Mouse (Mus musculus) myocyte (in vitro differentiated cells): ENCODE data around the gene Asgr2. TPM values are rescaled to one million over a fixed set of nuclear protein-coding genes. Genes with fewer than 3 reads are reported as not detected.

Experiments used
- H3K27me3 ChIP-seq: one replicate; pipeline ENCODE4 v1.6.1; 2011; ENCODE audit not compliant: control insufficient read depth, insufficient read depth, insufficient read length
- H3K36me3 ChIP-seq: one replicate; pipeline ENCODE4 v1.6.1; 2011; ENCODE audit not compliant: control insufficient read depth, insufficient read depth
- H3K4me2 ChIP-seq: one replicate; pipeline ENCODE4 v1.6.1; 2011; ENCODE audit warnings: low read depth, control low read depth
- H3K4me3 ChIP-seq: one replicate; pipeline ENCODE4 v1.5.1; 2011; ENCODE audit warnings: mild to moderate bottlenecking, control low read depth, moderate library complexity
- H3K79me2 ChIP-seq: one replicate; pipeline ENCODE4 v1.6.1; 2011; ENCODE audit not compliant: control insufficient read depth, insufficient read depth
- H3ac ChIP-seq: one replicate; pipeline ENCODE4 v1.6.1; 2011; ENCODE audit not compliant: control insufficient read depth, insufficient read length
- CEBPB ChIP-seq: IDR thresholded peaks from 2 replicates; pipeline ENCODE4 v1.6.1; 2011; ENCODE audit warnings: mild to moderate bottlenecking, moderate library complexity; ENCODE audit not compliant: poor library complexity, insufficient read depth, severe bottlenecking
- E2F4 ChIP-seq: IDR thresholded peaks from one replicate; pipeline ENCODE4 v1.6.1; 2011; ENCODE audit warnings: mild to moderate bottlenecking, control low read depth, moderate library complexity; ENCODE audit not compliant: insufficient read depth
- MAX ChIP-seq: IDR thresholded peaks from one replicate; pipeline ENCODE4 v1.6.1; 2011; ENCODE audit warnings: low read depth, mild to moderate bottlenecking, control low read depth
- MYOD1 ChIP-seq, 3 experiments: IDR thresholded peaks; one replicate each; pipeline ENCODE4 v1.6.1; 2011; ENCODE audit warnings: control low read depth in 2 of 3, low read depth in 2 of 3, mild to moderate bottlenecking in 2 of 3, moderate library complexity in 1 of 3; ENCODE audit not compliant: insufficient read length in 2 of 3, control insufficient read depth in 1 of 3
- MYOG ChIP-seq, 3 experiments: IDR thresholded peaks; one replicate each; pipeline ENCODE4 v1.6.1; 2011; ENCODE audit warnings: control low read depth in 2 of 3, low read depth in 2 of 3, mild to moderate bottlenecking in 2 of 3; ENCODE audit not compliant: insufficient read length in 2 of 3, control insufficient read depth in 1 of 3, insufficient read depth in 1 of 3
- POLR2A ChIP-seq: IDR thresholded peaks from one replicate; pipeline ENCODE4 v1.6.1; 2011; ENCODE audit warnings: low read depth, mild to moderate bottlenecking, control low read depth, moderate library complexity; ENCODE audit not compliant: insufficient read length
- POLR2AphosphoS2 ChIP-seq: IDR thresholded peaks from one replicate; pipeline ENCODE4 v1.6.1; 2011; ENCODE audit warnings: low read depth, control low read depth; ENCODE audit not compliant: insufficient read length
- REST ChIP-seq: IDR thresholded peaks from one replicate; pipeline ENCODE4 v1.6.1; 2011; ENCODE audit warnings: mild to moderate bottlenecking, control low read depth, moderate library complexity; ENCODE audit not compliant: insufficient read depth, insufficient read length
- SRF ChIP-seq: IDR thresholded peaks from one replicate; pipeline ENCODE4 v1.6.1; 2011; ENCODE audit warnings: low read depth; ENCODE audit not compliant: control insufficient read depth, insufficient read length
- TCF12 ChIP-seq: IDR thresholded peaks from one replicate; pipeline ENCODE4 v1.6.1; 2011; ENCODE audit warnings: mild to moderate bottlenecking, control low read depth; ENCODE audit not compliant: poor library complexity, insufficient read depth, severe bottlenecking
- TCF3 ChIP-seq: IDR thresholded peaks from one replicate; pipeline ENCODE4 v1.6.1; 2011; ENCODE audit warnings: low read depth, control low read depth; ENCODE audit not compliant: insufficient read length
- USF1 ChIP-seq: IDR thresholded peaks from one replicate; pipeline ENCODE4 v1.6.1; 2011; ENCODE audit warnings: low read depth, mild to moderate bottlenecking, control low read depth, moderate library complexity
- polyA plus RNA-seq: library from polyadenylated mRNA; unstranded; fragments of >200 nt; fragmentation: generic; extraction: Trizol; gene quantifications from one replicate; pipeline ENCODE4 v1.2.1, GENCODE M21; 2012; ENCODE audit warnings: missing spikeins

Gene Asgr2
- polyA plus RNA-seq, 1 experiment = 0.85 TPM

DNA sequence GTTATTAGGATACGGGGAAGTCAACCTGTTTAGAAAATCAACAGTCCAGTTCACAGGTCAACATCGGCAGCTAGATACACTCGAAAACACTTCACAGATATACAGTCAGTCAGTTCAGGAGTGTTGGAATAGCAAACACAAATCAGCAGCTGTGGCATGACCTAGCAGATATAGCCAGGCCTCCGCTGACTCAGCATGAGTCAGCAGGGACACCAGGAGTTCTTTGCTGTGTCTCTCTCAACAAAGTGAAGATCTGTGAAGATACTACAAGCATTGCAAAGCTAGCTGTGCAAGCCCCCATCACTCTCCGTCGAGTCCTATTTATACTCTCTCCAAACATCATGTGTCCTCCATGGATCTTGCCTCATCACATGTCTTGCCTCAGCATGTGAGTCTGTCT lies 16.9 kb upstream of the Asgr2 start:
- Histone ChIP-seq H3K79me2 (no peaks in the 10 kb centered on the region), H3K27me3 (no peaks in the 10 kb centered on the region), H3ac (no peak overlapping the region), H3K4me3 (no peak overlapping the region), H3K4me2 (peak overlapping the region; percentile 73), H3K36me3 (no peaks in the 10 kb centered on the region)
- TF ChIP-seq REST = no peak
- TF ChIP-seq TCF12 = no peak
- no peak for TF ChIP-seq POLR2A
- TF ChIP-seq MYOG (IDR thresholded peaks at IDR 0.05; ENCODE audit: control insufficient read depth in 1 of 3, insufficient read depth in 1 of 3, insufficient read length in 2 of 3, low read depth in 2 of 3) = peak in 1 of 3 experiments; percentile 16
- no peak for TF ChIP-seq MAX
- no peak for TF ChIP-seq SRF
- no peak for TF ChIP-seq E2F4
- TF ChIP-seq CEBPB = no peak
- TF ChIP-seq POLR2AphosphoS2 = no peak
- no peak for TF ChIP-seq TCF3
- peak in 1 of 3 experiments; percentile 47 for TF ChIP-seq MYOD1 (IDR thresholded peaks at IDR 0.05; ENCODE audit: control insufficient read depth in 1 of 3, insufficient read length in 2 of 3, low read depth in 2 of 3)
- TF ChIP-seq USF1 = no peak

- no peaks in the 10 kb centered on the region for H3K27me3 ChIP-seq
- H3ac ChIP-seq = no peak overlapping the region
- no peak overlapping the region for H3K4me3 ChIP-seq
- no peak for TF ChIP-seq TCF3
- no peak for TF ChIP-seq TCF12
- TF ChIP-seq REST = no peak
- TF ChIP-seq MAX = no peak
- TF ChIP-seq POLR2AphosphoS2 = no peak
- TF ChIP-seq E2F4 = no peak
- TF ChIP-seq MYOG (IDR thresholded peaks at IDR 0.05; ENCODE audit: control insufficient read depth in 1 of 3, insufficient read depth in 1 of 3, insufficient read length in 2 of 3, low read depth in 2 of 3) = no peak
- no peak for TF ChIP-seq CEBPB
- TF ChIP-seq USF1 = no peak
- no peak for TF ChIP-seq SRF
- no peak for TF ChIP-seq POLR2A
- TF ChIP-seq MYOD1 (IDR thresholded peaks at IDR 0.05; ENCODE audit: control insufficient read depth in 1 of 3, insufficient read length in 2 of 3, low read depth in 2 of 3) = no peak
- H3K4me2 ChIP-seq = no peak overlapping the region
- no peaks in the 10 kb centered on the region for H3K79me2 ChIP-seq
- no peaks in the 10 kb centered on the region for H3K36me3 ChIP-seq
Measured at GRCm38 (mm10) chr11:70077441-70077840, 15.0 kb upstream of the Asgr2 start.

DNA sequence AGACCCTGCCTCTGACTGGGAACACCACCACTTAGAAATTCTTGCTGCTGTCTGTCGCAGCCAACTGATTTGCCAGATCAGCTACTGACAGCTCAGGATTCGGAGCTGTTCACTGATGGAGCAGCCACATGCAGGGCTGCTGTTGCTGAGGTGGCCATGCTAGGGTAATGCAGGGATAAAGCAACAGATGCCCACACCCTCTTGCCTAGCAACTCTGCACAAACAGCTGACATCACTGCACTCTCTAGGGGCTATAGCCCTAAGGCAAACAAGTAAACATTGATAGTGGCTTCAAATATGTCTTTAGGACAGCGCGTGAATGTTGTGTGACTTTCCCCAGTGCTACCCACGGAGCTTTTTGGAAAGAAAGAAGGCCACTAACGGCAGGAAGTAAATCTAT lies 13.3 kb upstream of the Asgr2 start:
- no peak overlapping the region for H3K4me3 ChIP-seq
- no peaks in the 10 kb centered on the region for H3K79me2 ChIP-seq
- no peaks in the 10 kb centered on the region for H3K27me3 ChIP-seq
- no peak overlapping the region for H3K4me2 ChIP-seq
- no peak overlapping the region for H3ac ChIP-seq
- TF ChIP-seq MYOG (IDR thresholded peaks at IDR 0.05; ENCODE audit: control insufficient read depth in 1 of 3, insufficient read depth in 1 of 3, insufficient read length in 2 of 3, low read depth in 2 of 3) = no peak
- TF ChIP-seq SRF = no peak
- no peak for TF ChIP-seq REST
- TF ChIP-seq E2F4 = no peak
- no peak for TF ChIP-seq TCF12
- TF ChIP-seq CEBPB = no peak
- no peak for TF ChIP-seq TCF3
- no peak for TF ChIP-seq POLR2AphosphoS2
- TF ChIP-seq MYOD1 (IDR thresholded peaks at IDR 0.05; ENCODE audit: control insufficient read depth in 1 of 3, insufficient read length in 2 of 3, low read depth in 2 of 3) = no peak
- TF ChIP-seq POLR2A = no peak
- TF ChIP-seq USF1 = no peak
- no peak for TF ChIP-seq MAX
- no peaks in the 10 kb centered on the region for H3K36me3 ChIP-seq

- no peak overlapping the region for H3ac ChIP-seq
- H3K4me2 ChIP-seq = no peak overlapping the region
- H3K79me2 ChIP-seq = no peaks in the 10 kb centered on the region
- no peak for TF ChIP-seq REST
- TF ChIP-seq MAX = no peak
- TF ChIP-seq MYOD1 (IDR thresholded peaks at IDR 0.05; ENCODE audit: control insufficient read depth in 1 of 3, insufficient read length in 2 of 3, low read depth in 2 of 3) = no peak
- no peak for TF ChIP-seq MYOG (IDR thresholded peaks at IDR 0.05; ENCODE audit: control insufficient read depth in 1 of 3, insufficient read depth in 1 of 3, insufficient read length in 2 of 3, low read depth in 2 of 3)
- no peak for TF ChIP-seq POLR2AphosphoS2
- no peak for TF ChIP-seq TCF12
- no peak for TF ChIP-seq TCF3
- no peak for TF ChIP-seq SRF
- TF ChIP-seq CEBPB = no peak
- no peak for TF ChIP-seq POLR2A
- no peak for TF ChIP-seq USF1
- TF ChIP-seq E2F4 = no peak
- no peaks in the 10 kb centered on the region for H3K27me3 ChIP-seq
- H3K36me3 ChIP-seq = no peaks in the 10 kb centered on the region
- no peak overlapping the region for H3K4me3 ChIP-seq
Measured at GRCm38 (mm10) chr11:70079928-70080327, 12.5 kb upstream of the Asgr2 start.
